Mouse (Mus musculus) olfactory bulb, adult 2 months (tissue): Measurements from ENCODE around the gene Snd1.

ENCODE experiments used
- CTCF ChIP-seq: fragments of 200-500 bp; IDR thresholded peaks from 2 replicates; pipeline ENCODE4 v1.5.1; 2012; ENCODE audit warnings: low read depth, mild to moderate bottlenecking, low read length, moderate library complexity; ENCODE audit not compliant: insufficient read depth
- POLR2A ChIP-seq: fragments of 200-500 bp; IDR thresholded peaks from 2 replicates; pipeline ENCODE4 v1.6.1; 2012; ENCODE audit warnings: mild to moderate bottlenecking, low read depth, low read length, moderate library complexity; ENCODE audit not compliant: insufficient read depth

GRCm38 (mm10) chr6:28633120-28633519, 158.2 kb downstream of the Snd1 start:
- TF ChIP-seq POLR2A: no peak
- TF ChIP-seq CTCF: no peak
